Mouse (Mus musculus): ENCODE results near the gene Mmp23.

DNA sequence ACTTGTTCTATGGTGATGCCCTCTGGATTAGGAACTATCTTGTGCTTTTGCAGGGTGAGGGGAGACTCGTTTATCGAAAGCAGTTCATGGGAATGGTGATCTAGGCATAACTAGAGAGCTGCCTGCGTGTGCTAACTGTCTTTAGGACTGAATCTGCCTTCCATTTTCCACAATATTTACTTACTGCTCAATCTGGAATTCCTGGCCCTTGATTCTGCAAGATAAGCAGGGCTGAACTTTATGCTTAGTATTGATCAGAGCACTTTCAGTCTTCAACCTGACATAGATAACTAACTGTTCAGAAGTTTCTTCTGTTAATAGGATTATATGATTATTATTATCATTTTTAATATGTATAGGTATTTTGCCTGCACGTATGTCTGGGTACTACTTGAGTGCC is 48.1 kb downstream of the Mmp23 start:
- TF ChIP-seq POLR2A (IDR thresholded peaks at IDR 0.05; ENCODE audit: borderline replicate concordance, low read depth, low read length), result no peak
- TF ChIP-seq CTCF (IDR thresholded peaks at IDR 0.05; ENCODE audit: low read depth, low read length), result no peak

Measured in bone marrow macrophage, adult 2 months (primary cell).